Mouse (Mus musculus): Measurements from ENCODE around the gene Cdiptos. TPM values are rescaled to one million over a fixed set of nuclear protein-coding genes. Genes with fewer than 3 reads are reported as not detected.

The Cdiptos gene
- 2.2 TPM for polyA plus RNA-seq (2017; shearing (Covaris generic))

GRCm38 (mm10) chr7:126975950-126976866 is at the start of gene Cdiptos:
TSS of gene Cdiptos (minus strand) at chr7:126976098.

GRCm38 (mm10) chr7:127020901-127021562 is 45.1 kb upstream of the Cdiptos start, which contains the start of the genes Gm42742 and Prrt2:
TSS of gene Gm42742 (minus strand) at chr7:127021097.
TSS of gene Prrt2 (minus strand) at chr7:127021211.

GRCm38 (mm10) chr7:127016971-127017949 is 41.4 kb upstream of the Cdiptos start, which contains the start of gene Pagr1a:
TSS of gene Pagr1a (minus strand) at chr7:127017352.

GRCm38 (mm10) chr7:127016481-127016485 is 40.4 kb upstream of the Cdiptos start, which contains the start of gene Pagr1b:
TSS of gene Pagr1b (minus strand) at chr7:127016484.

GRCm38 (mm10) chr7:127014320-127014719 is 38.4 kb upstream of the Cdiptos start, which contains the start of gene Mvp:
TSS of gene Mvp (minus strand) at chr7:127014621.

GRCm38 (mm10) chr7:126975893-126975949 is 177 bp downstream of the Cdiptos start, which contains the start of gene Cdipt:
TSS of gene Cdipt (plus strand) at chr7:126975914.

GRCm38 (mm10) chr7:126949793-126950646 is 25.9 kb downstream of the Cdiptos start, which contains the start of gene Sez6l2:
TSS of gene Sez6l2 (plus strand) at chr7:126950563.

GRCm38 (mm10) chr7:126949403-126949792 is 26.5 kb downstream of the Cdiptos start, which contains the start of gene Asphd1:
TSS of gene Asphd1 (minus strand) at chr7:126949582.

GRCm38 (mm10) chr7:126928384-126929037 is 47.4 kb downstream of the Cdiptos start, which contains the start of gene Kctd13:
TSS of gene Kctd13 (plus strand) at chr7:126928879.

GRCm38 (mm10) chr7:126922624-126923060 is 53.3 kb downstream of the Cdiptos start, which contains the start of gene Tmem219:
TSS of gene Tmem219 (minus strand) at chr7:126922917.

Other genes with a start within 250 kb of the Cdiptos start
- 37.7 TPM for gene Mapk3, start 216.5 kb downstream of the Cdiptos start, polyA plus RNA-seq (2017; shearing (Covaris generic))
- 1.9 TPM for gene Gdpd3, start 209.8 kb downstream of the Cdiptos start, polyA plus RNA-seq (2017; shearing (Covaris generic))
- 201 TPM for gene Ypel3, start 199.1 kb downstream of the Cdiptos start, polyA plus RNA-seq (2017; shearing (Covaris generic))
- gene Tbx6, start 194.6 kb downstream of the Cdiptos start, polyA plus RNA-seq (2017; shearing (Covaris generic)) = 4.0 TPM
- gene Ppp4c, start 183.6 kb downstream of the Cdiptos start, polyA plus RNA-seq (2017; shearing (Covaris generic)) = 333 TPM
- not detected for gene Fam57b, start 178.4 kb downstream of the Cdiptos start, polyA plus RNA-seq (2017; shearing (Covaris generic))
- gene 4930451I11Rik, start 144.5 kb downstream of the Cdiptos start, polyA plus RNA-seq (2017; shearing (Covaris generic)) = not detected
- gene Doc2a, start 128.7 kb downstream of the Cdiptos start, polyA plus RNA-seq (2017; shearing (Covaris generic)) = not detected
- gene Hirip3, start 114.1 kb downstream of the Cdiptos start, polyA plus RNA-seq (2017; shearing (Covaris generic)) = 10.6 TPM
- gene Ino80e, start 113.7 kb downstream of the Cdiptos start, polyA plus RNA-seq (2017; shearing (Covaris generic)) = 113 TPM
- gene Taok2, start 91.4 kb downstream of the Cdiptos start, polyA plus RNA-seq (2017; shearing (Covaris generic)) = 53.3 TPM
- gene Tmem219, start 53.2 kb downstream of the Cdiptos start, polyA plus RNA-seq (2017; shearing (Covaris generic)) = 58.9 TPM
- 9.7 TPM for gene Kctd13, start 47.2 kb downstream of the Cdiptos start, polyA plus RNA-seq (2017; shearing (Covaris generic))
- 0.19 TPM for gene Asphd1, start 26.5 kb downstream of the Cdiptos start, polyA plus RNA-seq (2017; shearing (Covaris generic))
- 0.66 TPM for gene Sez6l2, start 25.5 kb downstream of the Cdiptos start, polyA plus RNA-seq (2017; shearing (Covaris generic))
- gene Cdipt, start 184 bp downstream of the Cdiptos start, polyA plus RNA-seq (2017; shearing (Covaris generic)) = 326 TPM
- 51.3 TPM for gene Mvp, start 38.5 kb upstream of the Cdiptos start, polyA plus RNA-seq (2017; shearing (Covaris generic))
- 2.1 TPM for gene Pagr1b, start 40.4 kb upstream of the Cdiptos start, polyA plus RNA-seq (2017; shearing (Covaris generic))
- 148 TPM for gene Pagr1a, start 41.3 kb upstream of the Cdiptos start, polyA plus RNA-seq (2017; shearing (Covaris generic))
- gene Gm42742, start 45.0 kb upstream of the Cdiptos start, polyA plus RNA-seq (2017; shearing (Covaris generic)) = 28.1 TPM
- gene Prrt2, start 45.1 kb upstream of the Cdiptos start, polyA plus RNA-seq (2017; shearing (Covaris generic)) = 17.3 TPM
- gene Maz, start 50.9 kb upstream of the Cdiptos start, polyA plus RNA-seq (2017; shearing (Covaris generic)) = 19.6 TPM
- gene Kif22, start 66.4 kb upstream of the Cdiptos start, polyA plus RNA-seq (2017; shearing (Covaris generic)) = 11.8 TPM
- gene Zg16, start 111.2 kb upstream of the Cdiptos start, polyA plus RNA-seq (2017; shearing (Covaris generic)) = not detected
- 452 TPM for gene AI467606, start 115.3 kb upstream of the Cdiptos start, polyA plus RNA-seq (2017; shearing (Covaris generic))
- 23.9 TPM for gene Qprt, start 146.1 kb upstream of the Cdiptos start, polyA plus RNA-seq (2017; shearing (Covaris generic))
- 84.5 TPM for gene Spn, start 161.7 kb upstream of the Cdiptos start, polyA plus RNA-seq (2017; shearing (Covaris generic))
- 81.8 TPM for gene Cd2bp2, start 220.0 kb upstream of the Cdiptos start, polyA plus RNA-seq (2017; shearing (Covaris generic))
- gene Tbc1d10b, start 232.4 kb upstream of the Cdiptos start, polyA plus RNA-seq (2017; shearing (Covaris generic)) = 12.7 TPM
- 22.7 TPM for gene Mylpf, start 232.8 kb upstream of the Cdiptos start, polyA plus RNA-seq (2017; shearing (Covaris generic))